Mouse (Mus musculus) lung, postnatal 0 days (tissue): Measurements from ENCODE around the gene Ugt2a3.

Source experiments
- CTCF ChIP-seq: IDR thresholded peaks from 2 replicates; pipeline ENCODE4 v1.5.1; 2016; ENCODE audit warnings: antibody characterized with exemption, mild to moderate bottlenecking
- EP300 ChIP-seq: IDR thresholded peaks from 2 replicates; pipeline ENCODE4 v1.6.1; 2016; ENCODE audit warnings: antibody characterized with exemption, mild to moderate bottlenecking, control low read depth

- peak; percentile 30; the same call in 1 of the 2 replicates for TF ChIP-seq CTCF
- TF ChIP-seq EP300, result no peak
These were observed 3.4 kb downstream of the Ugt2a3 start for GRCm38 (mm10) chr5:87333584-87333983.
